Mouse (Mus musculus) stomach, postnatal 0 days (tissue): ENCODE data around the gene Nfxl1.

ENCODE experiments used
- CTCF ChIP-seq: IDR thresholded peaks from 2 replicates; pipeline ENCODE4 v1.5.1; 2016; ENCODE audit warnings: antibody characterized with exemption, low read depth, mild to moderate bottlenecking, moderate library complexity
- EP300 ChIP-seq: optimal IDR thresholded peaks from 2 replicates; pipeline ENCODE3; 2016; ENCODE audit warnings: antibody characterized with exemption

GRCm38 (mm10) chr5:72501763-72502162 is 57.7 kb downstream of the Nfxl1 start:
- TF ChIP-seq CTCF (no peak), EP300 (no peak)
